Mouse (Mus musculus): Measurements from ENCODE around the gene Ocm. TPM values are rescaled to one million over a fixed set of nuclear protein-coding genes. Genes with fewer than 3 reads are reported as not detected.

The Ocm gene
- polyA plus RNA-seq (2015; fragmentation: Nextera tagmentation; extraction: Ambion mirVana) = 0.72 and 0.95 TPM in 2 replicates

GRCm38 (mm10) chr5:144026620-144027263 is at the start of gene Ocm:
Gene Ocm, minus strand, starts transcription at chr5:144026670.
- Histone ChIP-seq H3K27ac (ENCODE audit: low read length) (no peak within 1 kb of the TSS), H3K9me3 (ENCODE audit: low read length) (no peaks in the 10 kb centered on the region), H3K36me3 (ENCODE audit: insufficient read depth, low read length) (no peaks in the 10 kb centered on the region), H3K9ac (replicated peaks; ENCODE audit: low read depth) (no peak within 1 kb of the TSS), H3K4me2 (replicated peaks; ENCODE audit: low read depth, low read length) (no peak within 1 kb of the TSS), H3K27me3 (replicated peaks; ENCODE audit: insufficient read depth, low read length) (no peaks in the 10 kb centered on the region), H3K4me1 (ENCODE audit: insufficient read depth, low read depth, low read length) (no peaks in the 10 kb centered on the region), H3K4me3 (ENCODE audit: low read depth, low read length) (no peak within 1 kb of the TSS)
- ATAC-seq = no peak
- peak; percentile 12 for DNase-seq (ENCODE audit: low spot score)
- WGBS = 52% methylated on average over 11 of the region's 11 CpGs
- TF ChIP-seq CTCF (IDR thresholded peaks at IDR 0.05) = no peak

DNA sequence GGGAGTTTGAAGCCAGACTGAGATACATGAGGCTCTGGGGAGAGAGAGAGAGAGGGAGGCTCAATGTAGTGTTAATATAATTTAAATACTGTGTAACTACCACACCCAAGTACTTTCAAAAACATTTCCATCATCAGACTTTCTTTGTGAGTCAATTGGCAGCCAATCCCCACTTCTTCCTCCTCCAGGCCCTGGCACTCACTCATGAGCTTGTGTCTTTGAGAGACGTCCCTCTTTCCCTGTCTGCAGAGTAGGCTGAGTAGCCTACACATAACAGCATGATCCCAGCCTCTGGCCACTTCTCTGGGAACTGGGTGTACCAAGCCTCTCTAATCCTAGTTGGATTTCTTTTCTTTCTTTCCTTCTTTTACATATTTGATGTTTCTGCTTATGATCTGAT is 44.8 kb upstream of the Ocm start:
- H3K36me3 ChIP-seq (ENCODE audit: insufficient read depth, low read length) = no peaks in the 10 kb centered on the region
- no peaks in the 10 kb centered on the region for H3K27me3 ChIP-seq (replicated peaks; ENCODE audit: insufficient read depth, low read length)
- WGBS = 35% methylated on average over 1 of the region's 1 CpGs
- no peak for ATAC-seq
- DNase-seq (ENCODE audit: low spot score) = no peak
- no peaks in the 10 kb centered on the region for H3K9me3 ChIP-seq (ENCODE audit: low read length)
- H3K4me1 ChIP-seq (ENCODE audit: insufficient read depth, low read depth, low read length) = no peaks in the 10 kb centered on the region
- H3K4me2 ChIP-seq (replicated peaks; ENCODE audit: low read depth, low read length) = no peak overlapping the region
- H3K4me3 ChIP-seq (ENCODE audit: low read depth, low read length) = no peak overlapping the region
- TF ChIP-seq CTCF (IDR thresholded peaks at IDR 0.05) = no peak
- TF ChIP-seq EP300 (IDR thresholded peaks at IDR 0.05) = no peak
- H3K9ac ChIP-seq (replicated peaks; ENCODE audit: low read depth) = no peak overlapping the region
- H3K27ac ChIP-seq (ENCODE audit: low read length) = no peak overlapping the region

GRCm38 (mm10) chr5:144070064-144070463 is 43.6 kb upstream of the Ocm start:
- Histone ChIP-seq H3K9ac (replicated peaks; ENCODE audit: low read depth) (no peak overlapping the region), H3K27me3 (replicated peaks; ENCODE audit: insufficient read depth, low read length) (no peaks in the 10 kb centered on the region), H3K4me3 (ENCODE audit: low read depth, low read length) (no peak overlapping the region), H3K4me2 (replicated peaks; ENCODE audit: low read depth, low read length) (no peak overlapping the region), H3K9me3 (ENCODE audit: low read length) (no peaks in the 10 kb centered on the region), H3K36me3 (ENCODE audit: insufficient read depth, low read length) (no peaks in the 10 kb centered on the region), H3K4me1 (ENCODE audit: insufficient read depth, low read depth, low read length) (no peaks in the 10 kb centered on the region), H3K27ac (ENCODE audit: low read length) (no peak overlapping the region)
- DNase-seq (ENCODE audit: low spot score) (peak; percentile 68), ATAC-seq (peak; percentile 69)
- 76% methylated on average over 1 of the region's 1 CpGs for WGBS
- TF ChIP-seq EP300 (IDR thresholded peaks at IDR 0.05) (no peak), CTCF (IDR thresholded peaks at IDR 0.05) (no peak)

GRCm38 (mm10) chr5:144066036-144066435 is 39.6 kb upstream of the Ocm start:
- DNase-seq (ENCODE audit: low spot score) = peak; percentile 88
- H3K27ac ChIP-seq (ENCODE audit: low read length) = peak overlapping the region; percentile 20; the same call in 1 of the 2 replicates

DNA sequence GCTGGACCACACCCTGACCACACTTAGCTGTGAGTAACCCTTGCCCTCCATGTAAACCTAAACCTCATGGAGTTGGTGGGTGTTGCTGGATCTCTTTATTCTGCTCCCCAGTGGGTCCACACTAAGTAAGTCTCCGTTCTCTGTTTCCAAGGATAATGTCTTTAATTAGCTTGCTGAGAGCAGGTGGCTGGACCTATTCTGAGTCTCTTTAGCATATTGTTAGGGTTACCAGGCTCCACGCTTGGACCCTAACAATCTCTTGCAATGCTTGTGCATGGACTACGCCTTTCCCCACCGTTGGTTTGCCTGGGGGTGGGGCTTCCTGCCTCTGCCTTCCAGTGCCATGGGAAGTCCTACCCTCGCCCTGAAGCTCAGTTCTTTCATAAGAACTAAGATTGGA is 37.6 kb upstream of the Ocm start:
- no peak overlapping the region for H3K4me2 ChIP-seq (replicated peaks; ENCODE audit: low read depth, low read length)
- TF ChIP-seq EP300 (IDR thresholded peaks at IDR 0.05) = no peak
- no peak for TF ChIP-seq CTCF (IDR thresholded peaks at IDR 0.05)
- H3K36me3 ChIP-seq (ENCODE audit: insufficient read depth, low read length) = no peaks in the 10 kb centered on the region
- no peak overlapping the region for H3K27ac ChIP-seq (ENCODE audit: low read length)
- no peaks in the 10 kb centered on the region for H3K27me3 ChIP-seq (replicated peaks; ENCODE audit: insufficient read depth, low read length)
- H3K4me1 ChIP-seq (ENCODE audit: insufficient read depth, low read depth, low read length) = no peaks in the 10 kb centered on the region
- DNase-seq (ENCODE audit: low spot score) (no peak), ATAC-seq (no peak)
- WGBS = 74% methylated on average over 5 of the region's 5 CpGs
- no peak overlapping the region for H3K4me3 ChIP-seq (ENCODE audit: low read depth, low read length)
- H3K9me3 ChIP-seq (ENCODE audit: low read length) = no peaks in the 10 kb centered on the region
- H3K9ac ChIP-seq (replicated peaks; ENCODE audit: low read depth) = no peak overlapping the region

More at GRCm38 (mm10) chr5:144066036-144066435, 39.6 kb upstream of the Ocm start:
- no peaks in the 10 kb centered on the region for H3K4me1 ChIP-seq (ENCODE audit: insufficient read depth, low read depth, low read length)
- TF ChIP-seq CTCF (IDR thresholded peaks at IDR 0.05) (no peak), EP300 (IDR thresholded peaks at IDR 0.05) (peak; percentile 88)
- H3K9me3 ChIP-seq (ENCODE audit: low read length) = no peaks in the 10 kb centered on the region
- 50% methylated on average over 2 of the region's 2 CpGs for WGBS
- H3K4me3 ChIP-seq (ENCODE audit: low read depth, low read length) = no peak overlapping the region
- peak; percentile 90 for ATAC-seq
- H3K36me3 ChIP-seq (ENCODE audit: insufficient read depth, low read length) = no peaks in the 10 kb centered on the region
- H3K4me2 ChIP-seq (replicated peaks; ENCODE audit: low read depth, low read length) = no peak overlapping the region
- no peaks in the 10 kb centered on the region for H3K27me3 ChIP-seq (replicated peaks; ENCODE audit: insufficient read depth, low read length)
- no peak overlapping the region for H3K9ac ChIP-seq (replicated peaks; ENCODE audit: low read depth)

DNA sequence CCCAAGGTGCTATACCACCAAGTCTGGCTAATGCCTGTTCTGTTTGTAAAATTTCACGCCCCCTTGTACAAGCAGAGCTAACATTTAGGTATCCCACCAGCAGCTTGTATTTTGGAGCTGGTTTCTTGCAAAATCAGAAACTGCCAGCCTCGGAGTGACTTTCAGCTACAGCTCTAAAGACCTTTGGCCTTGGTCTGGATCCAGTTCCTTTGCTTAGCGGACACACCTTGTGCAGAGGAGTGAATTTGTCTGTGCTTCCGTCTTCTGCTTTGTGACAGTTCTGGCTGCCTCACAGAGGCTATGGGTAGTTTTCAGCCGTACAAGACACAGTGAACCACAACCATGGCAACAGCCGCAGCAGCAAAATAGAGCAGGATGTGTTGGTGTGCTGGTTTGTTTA is 27.9 kb upstream of the Ocm start:
- Histone ChIP-seq H3K4me2 (replicated peaks; ENCODE audit: low read depth, low read length) (no peak overlapping the region), H3K27me3 (replicated peaks; ENCODE audit: insufficient read depth, low read length) (no peaks in the 10 kb centered on the region), H3K4me3 (ENCODE audit: low read depth, low read length) (no peak overlapping the region), H3K9me3 (ENCODE audit: low read length) (no peaks in the 10 kb centered on the region), H3K36me3 (ENCODE audit: insufficient read depth, low read length) (no peaks in the 10 kb centered on the region), H3K27ac (ENCODE audit: low read length) (no peak overlapping the region), H3K9ac (replicated peaks; ENCODE audit: low read depth) (no peak overlapping the region), H3K4me1 (ENCODE audit: insufficient read depth, low read depth, low read length) (no peaks in the 10 kb centered on the region)
- TF ChIP-seq EP300 (IDR thresholded peaks at IDR 0.05) = no peak
- no peak for TF ChIP-seq CTCF (IDR thresholded peaks at IDR 0.05)
- DNase-seq (ENCODE audit: low spot score) (no peak), ATAC-seq (no peak)
- WGBS = 79% methylated on average over 6 of the region's 6 CpGs

Measured in lung, postnatal 0 days (tissue).